9 mouse cellular contexts compared by ENCODE assay signal in genomic region chr1:194747258-194747657, GRCm38 (mm10).
DNase-seq lines count a peak whose midpoint lies in the region; ATAC-seq and TF ChIP-seq lines count a peak whose summit lies in the region.
"Had no signal": no experiment of that assay in that cellular context is flagged by ENCODE, and none has a peak within 500 bp of the region (broad histone marks: within the 10 kb centered on the region; RNA-seq: fewer than 3 reads in every experiment).

No protein-coding gene starts in this region.

- H3K9ac ChIP-seq in forebrain, embryonic 11.5 days (ENCODE audit: low read length), result no peak overlapping the region
- no peak overlapping the region for H3K9ac ChIP-seq in hindbrain, embryonic 14.5 days
- no peak overlapping the region for H3K9ac ChIP-seq in neural tube, embryonic 14.5 days (replicated peaks; ENCODE audit: low read depth, low read length)
- H3K9ac ChIP-seq: heart, embryonic 15.5 days; limb, embryonic 13.5 days had no signal

- H3K9me3 ChIP-seq in forebrain, embryonic 11.5 days (ENCODE audit: control insufficient read depth, low read length), result no peaks in the 10 kb centered on the region
- H3K9me3 ChIP-seq in hindbrain, embryonic 14.5 days (ENCODE audit: control insufficient read depth, low read length), result no peaks in the 10 kb centered on the region
- H3K9me3 ChIP-seq in neural tube, embryonic 14.5 days (ENCODE audit: control insufficient read depth, low read length), result no peaks in the 10 kb centered on the region
- H3K9me3 ChIP-seq: heart, embryonic 15.5 days; limb, embryonic 13.5 days had no signal

- H3K4me3 ChIP-seq in layer of hippocampus, adult 2 months, result no peak overlapping the region
- H3K4me3 ChIP-seq in forebrain, embryonic 11.5 days (ENCODE audit: low read depth, low read length), result no peak overlapping the region
- H3K4me3 ChIP-seq in hindbrain, embryonic 14.5 days (replicated peaks; ENCODE audit: low read length), result no peak overlapping the region
- no peak overlapping the region for H3K4me3 ChIP-seq in neural tube, embryonic 14.5 days (ENCODE audit: low read depth, low read length)
- H3K4me3 ChIP-seq: heart, embryonic 15.5 days; limb, embryonic 13.5 days had no signal

- ATAC-seq in forebrain, embryonic 11.5 days (replicated peaks; ENCODE audit: low FRiP score), result 0 out of 2 replicates have a peak, but pooled peaks have one; percentile 34
- no peak; the same call in 1 of the 2 replicates for ATAC-seq in hindbrain, embryonic 14.5 days (ENCODE audit: low FRiP score)
- no peak for ATAC-seq in neural tube, embryonic 14.5 days (ENCODE audit: low read depth)

- H3K27me3 ChIP-seq in forebrain, embryonic 11.5 days (ENCODE audit: control insufficient read depth, insufficient read depth, low read length), result no peaks in the 10 kb centered on the region
- H3K27me3 ChIP-seq in hindbrain, embryonic 14.5 days (ENCODE audit: control insufficient read depth, insufficient read depth, low read length), result no peaks in the 10 kb centered on the region
- H3K27me3 ChIP-seq in neural tube, embryonic 14.5 days (ENCODE audit: control insufficient read depth, insufficient read depth, low read length), result no peaks in the 10 kb centered on the region
- H3K27me3 ChIP-seq: heart, embryonic 15.5 days; limb, embryonic 13.5 days had no signal

- no peak for TF ChIP-seq CTCF in layer of hippocampus, adult 2 months (conservative IDR thresholded peaks at IDR 0.05)

- H3K36me3 ChIP-seq in forebrain, embryonic 11.5 days (ENCODE audit: control insufficient read depth, insufficient read depth, low read length), result no peaks in the 10 kb centered on the region
- H3K36me3 ChIP-seq in hindbrain, embryonic 14.5 days (replicated peaks; ENCODE audit: control insufficient read depth, insufficient read depth), result peaks cover 33% of the 10 kb centered on the region
- peaks cover 25% of the 10 kb centered on the region for H3K36me3 ChIP-seq in neural tube, embryonic 14.5 days (ENCODE audit: control insufficient read depth, insufficient read depth, low read length)
- H3K36me3 ChIP-seq: limb, embryonic 13.5 days had no signal

- DNase-seq in layer of hippocampus, adult 2 months (ENCODE audit: low spot score in 2 of 2), result no peak
- DNase-seq in layer of hippocampus, postnatal 14 days (ENCODE audit: low spot score in 2 of 2), result no peak
- DNase-seq in forebrain, embryonic 11.5 days (ENCODE audit: low spot score), result no peak
- DNase-seq in hindbrain, embryonic 14.5 days (ENCODE audit: low spot score), result no peak
- no peak for DNase-seq in lung, postnatal 10 days
- no peak for DNase-seq in left cerebral cortex, adult 18-20 months (ENCODE audit: low spot score in 2 of 2)

- no peak overlapping the region for H3K4me2 ChIP-seq in forebrain, embryonic 11.5 days (ENCODE audit: low read depth, low read length, severe bottlenecking)
- H3K4me2 ChIP-seq in hindbrain, embryonic 14.5 days (replicated peaks), result no peak overlapping the region
- H3K4me2 ChIP-seq in neural tube, embryonic 14.5 days (ENCODE audit: low read depth, low read length), result no peak overlapping the region
- H3K4me2 ChIP-seq: heart, embryonic 15.5 days; limb, embryonic 13.5 days had no signal

- H3K4me1 ChIP-seq in forebrain, embryonic 11.5 days (replicated peaks; ENCODE audit: control insufficient read depth, insufficient read depth, low read length), result no peaks in the 10 kb centered on the region; the same call in 1 of the 2 replicates
- H3K4me1 ChIP-seq in hindbrain, embryonic 14.5 days (replicated peaks; ENCODE audit: control insufficient read depth, insufficient read depth, low read length), result peaks cover 12% of the 10 kb centered on the region
- H3K4me1 ChIP-seq in neural tube, embryonic 14.5 days (ENCODE audit: control insufficient read depth, insufficient read depth, low read length), result peaks cover 16% of the 10 kb centered on the region

- H3K27ac ChIP-seq in layer of hippocampus, adult 2 months, result peak overlapping the region; percentile 11; the same call in 1 of the 2 replicates
- no peak overlapping the region for H3K27ac ChIP-seq in forebrain, embryonic 11.5 days (ENCODE audit: low read depth, low read length)
- H3K27ac ChIP-seq in hindbrain, embryonic 14.5 days, result peak overlapping the region; percentile 45; the same call in 1 of the 2 replicates
- H3K27ac ChIP-seq in neural tube, embryonic 14.5 days (ENCODE audit: low read depth, low read length), result 0 out of 2 replicates have a peak overlapping the region, but pooled peaks have one; percentile 18
- H3K27ac ChIP-seq: heart, embryonic 15.5 days; limb, embryonic 13.5 days had no signal
